In genomic region chr11:102781523-102781922, GRCm38 (mm10) we compare ENCODE assay signal across 25 mouse cellular contexts. TPM values are rescaled to one million over a fixed set of nuclear protein-coding genes. Genes with fewer than 3 reads are reported as not detected.
"Had no signal": no experiment of that assay in that cellular context is flagged by ENCODE, and none has a peak within 500 bp of the region (broad histone marks: within the 10 kb centered on the region; RNA-seq: fewer than 3 reads in every experiment).

No protein-coding gene starts in this region.

- DNase-seq: gastrocnemius, postnatal 14 days; gastrocnemius, postnatal 36 days; heart, adult 18-20 months; heart, postnatal 10 days; kidney, adult 11 months; kidney, adult 9 months; kidney, postnatal 14 days; layer of hippocampus, adult 9-11 months; layer of hippocampus, postnatal 36 days; left cerebral cortex, postnatal 4 days; lung, adult 18-20 months had no signal

- H3K36me3 ChIP-seq: liver, embryonic 12.5 days had no signal

- H3K4me3 ChIP-seq: hindbrain, embryonic 13.5 days; hindbrain, embryonic 15.5 days; kidney, embryonic 15.5 days; limb, embryonic 13.5 days; limb, embryonic 15.5 days; liver, embryonic 12.5 days had no signal

- H3K9me3 ChIP-seq: hindbrain, embryonic 13.5 days; hindbrain, embryonic 15.5 days; kidney, embryonic 15.5 days; limb, embryonic 13.5 days; limb, embryonic 15.5 days; liver, embryonic 12.5 days had no signal

- H3K27ac ChIP-seq: hindbrain, embryonic 13.5 days; hindbrain, embryonic 15.5 days; hindbrain, postnatal 0 days; kidney, embryonic 15.5 days; limb, embryonic 13.5 days; limb, embryonic 15.5 days; liver, embryonic 12.5 days; liver, embryonic 14.5 days had no signal

- H3K27me3 ChIP-seq: hindbrain, embryonic 13.5 days; hindbrain, embryonic 15.5 days; limb, embryonic 13.5 days had no signal

RNA-seq across cellular contexts. Expression of gene Gjc1, which starts 38.0 kb away (rescaled TPM):
- total RNA-seq: hematopoietic stem cell, adult 5-6 weeks had no signal

RNA-seq across cellular contexts. Expression of gene Higd1b, which starts 54.1 kb away (rescaled TPM):
- total RNA-seq: hematopoietic stem cell, adult 5-6 weeks; liver, adult 2 months had no signal
- polyA plus RNA-seq: heart, embryonic 11.5 days; hindbrain, embryonic 11.5 days; intestine, embryonic 14.5 days; limb, embryonic 13.5 days; liver, adult 2 months; liver, embryonic 12.5 days; liver, embryonic 14.5 days; liver, embryonic 16.5 days had no signal
